Mouse (Mus musculus) kidney, postnatal 14 days (tissue): ENCODE results near the gene Wdr66.

Source experiments
- DNase-seq: peaks from one replicate; pipeline ENCODE4 v3.0.0; 2022; ENCODE audit warnings: mixed read lengths

Gene Wdr66

GRCm38 (mm10) chr5:123315219-123315866 lies 63.4 kb downstream of the Wdr66 start:
- no peak for DNase-seq

GRCm38 (mm10) chr5:123317992-123318391 lies 66.1 kb downstream of the Wdr66 start:
- peak; percentile 32 for DNase-seq

GRCm38 (mm10) chr5:123320136-123320535 lies 68.2 kb downstream of the Wdr66 start:
- no peak for DNase-seq

GRCm38 (mm10) chr5:123324242-123324641 lies 72.3 kb downstream of the Wdr66 start:
- DNase-seq: no peak

- peak; percentile 45 for DNase-seq
Observed at GRCm38 (mm10) chr5:123326006-123326750, 74.3 kb downstream of the Wdr66 start.

- peak; percentile 38 for DNase-seq
Observed at GRCm38 (mm10) chr5:123326751-123327148, 74.8 kb downstream of the Wdr66 start.

GRCm38 (mm10) chr5:123327686-123328085 lies 75.8 kb downstream of the Wdr66 start:
- no peak for DNase-seq

- DNase-seq: no peak
Observed at GRCm38 (mm10) chr5:123333566-123333965, 81.7 kb downstream of the Wdr66 start.

- no peak for DNase-seq
Observed at GRCm38 (mm10) chr5:123336205-123336961, 84.5 kb downstream of the Wdr66 start.

GRCm38 (mm10) chr5:123338463-123338862 lies 86.6 kb downstream of the Wdr66 start:
- no peak for DNase-seq

GRCm38 (mm10) chr5:123343707-123344627 lies 92.1 kb downstream of the Wdr66 start, which contains the start of gene Bcl7a:
Bcl7a (plus strand) TSS chr5:123343834.
- peak; percentile 94 for DNase-seq

GRCm38 (mm10) chr5:123344628-123344962 lies 92.7 kb downstream of the Wdr66 start:
- DNase-seq: no peak

GRCm38 (mm10) chr5:123344963-123345852 lies 93.3 kb downstream of the Wdr66 start:
- peak; percentile 74 for DNase-seq

- DNase-seq: peak; percentile 83
Observed at GRCm38 (mm10) chr5:123345853-123346654, 94.2 kb downstream of the Wdr66 start.

GRCm38 (mm10) chr5:123346701-123347270 lies 94.9 kb downstream of the Wdr66 start:
- peak; percentile 84 for DNase-seq

GRCm38 (mm10) chr5:123347985-123348384 lies 96.1 kb downstream of the Wdr66 start:
- peak; percentile 39 for DNase-seq

GRCm38 (mm10) chr5:123350386-123350785 lies 98.5 kb downstream of the Wdr66 start:
- DNase-seq: peak; percentile 57

GRCm38 (mm10) chr5:123355918-123356317 lies 104.0 kb downstream of the Wdr66 start:
- peak; percentile 84 for DNase-seq

GRCm38 (mm10) chr5:123357253-123357652 lies 105.4 kb downstream of the Wdr66 start:
- no peak for DNase-seq

- peak; percentile 90 for DNase-seq
Observed at GRCm38 (mm10) chr5:123359431-123359830, 107.5 kb downstream of the Wdr66 start.
